Mouse (Mus musculus) erythroblast, embryonic 14.5 days (primary cell): ENCODE measurements around the gene Susd3.

ENCODE experiments used
- GATA1 ChIP-seq: IDR thresholded peaks from 2 replicates; pipeline ENCODE4 v1.6.1; 2012; ENCODE audit warnings: low read length, inconsistent platforms, mixed read lengths
- TAL1 ChIP-seq: IDR thresholded peaks from 3 replicates; pipeline ENCODE4 v1.6.1; 2012; ENCODE audit warnings: low read length, inconsistent platforms, mixed read lengths

- TF ChIP-seq GATA1, result no peak
- TF ChIP-seq TAL1, result no peak
These were observed 65.3 kb downstream of the Susd3 start for GRCm38 (mm10) chr13:49183161-49183560.
